Mouse (Mus musculus) kidney, postnatal 0 days (tissue): ENCODE data around the gene Gm12117. TPM values are rescaled to one million over a fixed set of nuclear protein-coding genes. Genes with fewer than 3 reads are reported as not detected.

Experiments used
- ATAC-seq: fragments of 200-750 bp; cut with Nextera tagmentation; replicated peaks from 2 replicates; pipeline ENCODE4 v1.8.0; 2017; ENCODE audit warnings: low read depth, moderate number of reproducible peaks, moderate TSS enrichment, moderate library complexity; ENCODE audit not compliant: low FRiP score
- DNase-seq: peaks from one replicate; pipeline ENCODE4 v3.0.0-alpha.2; 2016; ENCODE audit warnings: low spot score
- H3K27ac ChIP-seq: fragments of 300-500 bp; sonication (generic); 2 replicates; pipeline ENCODE4 v1.5.1; 2014; ENCODE audit warnings: mild to moderate bottlenecking
- H3K27me3 ChIP-seq: fragments of 300-500 bp; sonication (generic); 2 replicates; pipeline ENCODE4 v1.6.1; 2014; ENCODE audit warnings: low read length, mixed read lengths; ENCODE audit not compliant: insufficient read depth
- H3K36me3 ChIP-seq: fragments of 300-500 bp; sonication (generic); 2 replicates; pipeline ENCODE4 v1.6.1; 2014; ENCODE audit warnings: low read length, mixed read lengths; ENCODE audit not compliant: insufficient read depth
- H3K4me1 ChIP-seq: fragments of 300-500 bp; sonication (generic); replicated peaks from 2 replicates; pipeline ENCODE4 v1.6.1; 2014; ENCODE audit warnings: antibody characterized with exemption, low read length, mixed read lengths; ENCODE audit not compliant: insufficient read depth
- H3K4me2 ChIP-seq: fragments of 300-500 bp; sonication (generic); 2 replicates; pipeline ENCODE4 v1.6.1; 2014; ENCODE audit warnings: mild to moderate bottlenecking, low read length, moderate library complexity, mixed read lengths
- H3K4me3 ChIP-seq: fragments of 300-500 bp; sonication (generic); replicated peaks from 2 replicates; pipeline ENCODE4 v1.5.1; 2014; ENCODE audit warnings: low read depth, low read length
- H3K9ac ChIP-seq: fragments of 300-500 bp; sonication (generic); 2 replicates; pipeline ENCODE4 v1.6.1; 2014; ENCODE audit warnings: low read depth, low read length
- H3K9me3 ChIP-seq: fragments of 300-500 bp; sonication (generic); replicated peaks from 2 replicates; pipeline ENCODE4 v1.6.1; 2016; ENCODE audit warnings: low read length, inconsistent platforms, mixed read lengths
- CTCF ChIP-seq: IDR thresholded peaks from 2 replicates; pipeline ENCODE4 v1.5.1; 2016; ENCODE audit warnings: antibody characterized with exemption, low read depth, mild to moderate bottlenecking, moderate library complexity
- WGBS: fragments of 180-500 bp; shearing (Covaris S2); extraction: QIAGEN DNeasy Blood & Tissue Kit; methylation state at CpG from one replicate; pipeline ENCODE4 v1.1.7; 2014; 5-methylcytosine and 5-hydroxymethylcytosine counted together
- polyA plus RNA-seq: library from polyadenylated mRNA; unstranded; fragments of >200 nt; fragmentation: Nextera tagmentation; extraction: Ambion mirVana; gene quantifications from 2 replicates; pipeline ENCODE4 v1.2.1, GENCODE M21; 2015

Gene Gm12117
- polyA plus RNA-seq, 1 experiment from 2014 or later = not detected

- no peak overlapping the region for H3K9ac ChIP-seq
- no peaks in the 10 kb centered on the region for H3K36me3 ChIP-seq
- H3K27me3 ChIP-seq = no peaks in the 10 kb centered on the region
- H3K9me3 ChIP-seq = no peaks in the 10 kb centered on the region
- no peak overlapping the region for H3K27ac ChIP-seq
- no peak overlapping the region for H3K4me2 ChIP-seq
- H3K4me3 ChIP-seq = no peak overlapping the region
- 89% methylated on average over 2 of the region's 2 CpGs for WGBS
- ATAC-seq (no peak), DNase-seq (no peak)
- no peak for TF ChIP-seq CTCF
- no peaks in the 10 kb centered on the region for H3K4me1 ChIP-seq
Measured at GRCm38 (mm10) chr11:33228186-33228585, 48.4 kb downstream of the Gm12117 start.

- TF ChIP-seq CTCF = no peak
- no peak; the same call in 1 of the 2 replicates for ATAC-seq
- 55% methylated on average over 8 of the region's 8 CpGs for WGBS
- Histone ChIP-seq H3K4me3 (no peak overlapping the region), H3K4me2 (no peak overlapping the region), H3K9ac (no peak overlapping the region), H3K4me1 (no peaks in the 10 kb centered on the region), H3K36me3 (no peaks in the 10 kb centered on the region), H3K9me3 (no peaks in the 10 kb centered on the region), H3K27me3 (no peaks in the 10 kb centered on the region), H3K27ac (no peak overlapping the region)
- no peak for DNase-seq
Measured at GRCm38 (mm10) chr11:33226516-33226915, 50.0 kb downstream of the Gm12117 start.

Other genes starting within 250 kb of the Gm12117 start
- 0.54 and 0.76 TPM in 2 replicates for gene Fgf18, start 129.3 kb downstream of the Gm12117 start, polyA plus RNA-seq
- gene Npm1, start 113.5 kb downstream of the Gm12117 start, polyA plus RNA-seq = 901 and 905 TPM in 2 replicates
- gene Tlx3, start 73.1 kb downstream of the Gm12117 start, polyA plus RNA-seq = not detected in 2 replicates
- 5.4 TPM in 2 replicates for gene Ranbp17, start 237.0 kb upstream of the Gm12117 start, polyA plus RNA-seq